ENCODE assay signal across 9 mouse cellular contexts in the genomic region with DNA sequence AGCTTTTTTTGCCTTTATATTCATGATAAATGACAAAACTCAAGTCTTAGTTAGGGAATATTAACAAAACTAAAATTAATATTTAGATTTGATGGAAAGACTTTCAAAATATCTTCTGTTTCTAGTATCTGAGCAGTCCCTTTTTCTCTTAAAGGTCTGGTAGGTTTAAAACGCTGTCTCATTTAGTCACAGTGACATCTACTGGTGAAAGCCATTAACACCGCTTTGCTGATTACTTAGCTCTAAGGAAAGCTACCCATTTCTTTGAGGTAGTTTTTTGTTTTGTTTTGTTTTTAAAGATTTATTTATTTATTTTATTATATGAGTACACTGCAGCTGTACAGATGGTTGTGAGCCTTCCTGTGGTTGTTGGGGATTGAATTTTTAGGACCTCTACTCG. TPM values are rescaled to one million over a fixed set of nuclear protein-coding genes. Genes with fewer than 3 reads are reported as not detected.
DNase-seq lines count a peak whose midpoint lies in the region; ATAC-seq and TF ChIP-seq lines count a peak whose summit lies in the region.
"Had no signal": no experiment of that assay in that cellular context is flagged by ENCODE, and none has a peak within 500 bp of the region (broad histone marks: within the 10 kb centered on the region; RNA-seq: fewer than 3 reads in every experiment).

No protein-coding gene starts in this region.

- peak; percentile 66 for DNase-seq in kidney, adult 2 months
- peak; percentile 87 for DNase-seq in 416B (ENCODE audit: low read depth)
- DNase-seq in CD4-positive helper T cell, adult 2 months (ENCODE audit: low read depth, low spot score): peak; percentile 74
- DNase-seq in cerebellum, postnatal 10 days: peak; percentile 68 to 76
- DNase-seq in frontal cortex, postnatal 14 days (ENCODE audit: low spot score in 2 of 2): no peak

- no peak for TF ChIP-seq POLR2A in kidney, adult 2 months (IDR thresholded peaks at IDR 0.05; ENCODE audit: low read depth, low read length)

- no peak overlapping the region for H3K4me3 ChIP-seq in kidney, adult 2 months (ENCODE audit: insufficient read depth, low read depth, low read length)
- H3K4me3 ChIP-seq in kidney, embryonic 16.5 days (ENCODE audit: low read length): no peak overlapping the region
- H3K4me3 ChIP-seq: embryonic facial prominence, embryonic 15.5 days; neural tube, embryonic 13.5 days had no signal

- no peak overlapping the region for H3K4me2 ChIP-seq in kidney, embryonic 16.5 days (replicated peaks; ENCODE audit: low read depth, low read length)
- H3K4me2 ChIP-seq: embryonic facial prominence, embryonic 15.5 days; neural tube, embryonic 13.5 days had no signal

- H3K36me3 ChIP-seq in kidney, adult 2 months (ENCODE audit: control insufficient read depth, insufficient read depth, low read length): no peaks in the 10 kb centered on the region; the same call in 1 of the 2 replicates
- H3K36me3 ChIP-seq in kidney, embryonic 16.5 days (ENCODE audit: insufficient read depth, low read length): peaks cover 25% of the 10 kb centered on the region

- no peaks in the 10 kb centered on the region for H3K9me3 ChIP-seq in kidney, embryonic 16.5 days (ENCODE audit: low read length)
- H3K9me3 ChIP-seq: embryonic facial prominence, embryonic 15.5 days; neural tube, embryonic 13.5 days had no signal

- 43% methylated on average over 3 of the region's 3 CpGs for WGBS in kidney, adult 2 months
- 57% methylated on average over 3 of the region's 3 CpGs for WGBS in kidney, embryonic 16.5 days

- no peak overlapping the region for H3K9ac ChIP-seq in kidney, embryonic 16.5 days (replicated peaks; ENCODE audit: low read length)
- H3K9ac ChIP-seq: embryonic facial prominence, embryonic 15.5 days; neural tube, embryonic 13.5 days had no signal

- no peaks in the 10 kb centered on the region; the same call in 1 of the 2 replicates for H3K4me1 ChIP-seq in kidney, adult 2 months (ENCODE audit: control insufficient read depth, insufficient read depth, low read length)
- 0 out of 2 replicates have a peak, but pooled peaks cover 4% of the 10 kb centered on the region for H3K4me1 ChIP-seq in kidney, embryonic 16.5 days (ENCODE audit: insufficient read depth, low read length)
- H3K4me1 ChIP-seq: embryonic facial prominence, embryonic 15.5 days had no signal

- 0 out of 2 replicates have a peak, but pooled peaks have one; percentile 10 for TF ChIP-seq CTCF in kidney, adult 2 months (conservative IDR thresholded peaks at IDR 0.05; ENCODE audit: insufficient read depth, insufficient read length, low read depth, low read length)

- H3K27ac ChIP-seq in kidney, adult 2 months (ENCODE audit: insufficient read depth, low read depth, low read length): no peak overlapping the region
- no peak overlapping the region for H3K27ac ChIP-seq in kidney, embryonic 16.5 days (ENCODE audit: low read length)
- H3K27ac ChIP-seq: embryonic facial prominence, embryonic 15.5 days; neural tube, embryonic 13.5 days had no signal

- no peaks in the 10 kb centered on the region for H3K27me3 ChIP-seq in kidney, adult 2 months (replicated peaks; ENCODE audit: control insufficient read depth, insufficient read depth, low read length)
- no peaks in the 10 kb centered on the region for H3K27me3 ChIP-seq in kidney, embryonic 16.5 days (ENCODE audit: insufficient read depth, low read length)
- H3K27me3 ChIP-seq: embryonic facial prominence, embryonic 15.5 days; neural tube, embryonic 13.5 days had no signal

- no peak for ATAC-seq in kidney, embryonic 16.5 days (ENCODE audit: low FRiP score, low TSS enrichment)
- peak; percentile 80 for ATAC-seq in megakaryocyte-erythroid progenitor cell, adult 5-6 weeks (replicated peaks; ENCODE audit: low FRiP score, low TSS enrichment, poor library complexity, severe bottlenecking)

RNA-seq across cellular contexts. Expression of gene Sp1, which starts 15.5 kb away (rescaled TPM):
- 15.7 and 17.6 TPM in 2 replicates for polyA plus RNA-seq in kidney, adult 2 months (2012; rRNA removed)
- 10.6 and 11.3 TPM in 2 replicates for polyA plus RNA-seq in kidney, embryonic 16.5 days (2015; fragmentation: Nextera tagmentation; extraction: Ambion mirVana)
- total RNA-seq in megakaryocyte-erythroid progenitor cell, adult 5-6 weeks (2014; fragmentation: Nextera tagmentation): 68.0 and 80.3 TPM in 2 replicates
- 45.0 and 62.2 TPM in 2 replicates for total RNA-seq in megakaryocyte-erythroid progenitor cell, adult 5-6 weeks (2017)

RNA-seq across cellular contexts. Expression of gene Amhr2, which starts 23.7 kb away (rescaled TPM):
- 0.67 and 1.4 TPM in 2 replicates for polyA plus RNA-seq in kidney, adult 2 months (2012; rRNA removed)
- polyA plus RNA-seq in kidney, embryonic 16.5 days (2015; fragmentation: Nextera tagmentation; extraction: Ambion mirVana): 1.7 and 2.0 TPM in 2 replicates
- total RNA-seq in megakaryocyte-erythroid progenitor cell, adult 5-6 weeks (2014; fragmentation: Nextera tagmentation): not detected in 2 replicates
- total RNA-seq in megakaryocyte-erythroid progenitor cell, adult 5-6 weeks (2017): not detected in 2 replicates

RNA-seq across cellular contexts. Expression of gene Prr13, which starts 37.4 kb away (rescaled TPM):
- 181 and 204 TPM in 2 replicates for polyA plus RNA-seq in kidney, adult 2 months (2012; rRNA removed)
- polyA plus RNA-seq in kidney, embryonic 16.5 days (2015; fragmentation: Nextera tagmentation; extraction: Ambion mirVana): 81.5 and 94.9 TPM in 2 replicates
- 61.5 and 97.6 TPM in 2 replicates for total RNA-seq in megakaryocyte-erythroid progenitor cell, adult 5-6 weeks (2014; fragmentation: Nextera tagmentation)
- total RNA-seq in megakaryocyte-erythroid progenitor cell, adult 5-6 weeks (2017): 50.3 and 54.5 TPM in 2 replicates

RNA-seq across cellular contexts. Expression of gene Pcbp2, which starts 48.9 kb away (rescaled TPM):
- 572 and 616 TPM in 2 replicates for polyA plus RNA-seq in kidney, adult 2 months (2012; rRNA removed)
- polyA plus RNA-seq in kidney, embryonic 16.5 days (2015; fragmentation: Nextera tagmentation; extraction: Ambion mirVana): 209 and 212 TPM in 2 replicates
- 749 and 832 TPM in 2 replicates for total RNA-seq in megakaryocyte-erythroid progenitor cell, adult 5-6 weeks (2014; fragmentation: Nextera tagmentation)
- total RNA-seq in megakaryocyte-erythroid progenitor cell, adult 5-6 weeks (2017): 152 and 207 TPM in 2 replicates

RNA-seq across cellular contexts. Expression of gene Sp7, which starts 54.5 kb away (rescaled TPM):
- polyA plus RNA-seq in kidney, adult 2 months (2012; rRNA removed): 0.05 and 0.06 TPM in 2 replicates
- 1.2 and 1.3 TPM in 2 replicates for polyA plus RNA-seq in kidney, embryonic 16.5 days (2015; fragmentation: Nextera tagmentation; extraction: Ambion mirVana)
- not detected in 2 replicates for total RNA-seq in megakaryocyte-erythroid progenitor cell, adult 5-6 weeks (2014; fragmentation: Nextera tagmentation)
- not detected in 2 replicates for total RNA-seq in megakaryocyte-erythroid progenitor cell, adult 5-6 weeks (2017)

Comparison
In these comparisons a context has a peak if more than half of its experiments do, and no peak if none do; other contexts are left out.
1. DNase-seq: peak in kidney, adult 2 months (single experiment), 416B (single experiment), CD4-positive helper T cell, adult 2 months (single experiment) and cerebellum, postnatal 10 days (2 of 2); none in frontal cortex, postnatal 14 days (0 of 2).